ENCODE assay signal across 8 mouse cellular contexts in genomic region chr8:71495039-71495438, GRCm38 (mm10). TPM values are rescaled to one million over a fixed set of nuclear protein-coding genes. Genes with fewer than 3 reads are reported as not detected.
DNase-seq lines count a peak whose midpoint lies in the region; ATAC-seq and TF ChIP-seq lines count a peak whose summit lies in the region.

No protein-coding gene starts in this region.

- no peak for TF ChIP-seq POLR2A in ES-Bruce4 (IDR thresholded peaks at IDR 0.05; ENCODE audit: insufficient read depth, low read length)
- no peak for TF ChIP-seq POLR2A in lung, adult 2 months (IDR thresholded peaks at IDR 0.05; ENCODE audit: borderline replicate concordance, extremely low read depth, low read depth, low read length)

- H3K4me2 ChIP-seq in forebrain, embryonic 14.5 days (ENCODE audit: low read length): 0 out of 2 replicates have a peak overlapping the region, but pooled peaks have one; percentile 4

- H3K9me3 ChIP-seq in ES-Bruce4 (replicated peaks; ENCODE audit: control insufficient read depth, insufficient read depth, low read length, poor library complexity, severe bottlenecking): no peaks in the 10 kb centered on the region
- H3K9me3 ChIP-seq in forebrain, embryonic 14.5 days (replicated peaks; ENCODE audit: control insufficient read depth, low read length): no peaks in the 10 kb centered on the region

- H3K4me1 ChIP-seq in ES-Bruce4 (ENCODE audit: control insufficient read depth, insufficient read depth, low read length): peaks cover 10% of the 10 kb centered on the region
- H3K4me1 ChIP-seq in forebrain, embryonic 14.5 days (ENCODE audit: control insufficient read depth, insufficient read depth, low read length): no peaks in the 10 kb centered on the region
- peaks cover 31% of the 10 kb centered on the region for H3K4me1 ChIP-seq in lung, adult 2 months (ENCODE audit: control insufficient read depth, insufficient read depth, low read length)

- TF ChIP-seq EP300 in ES-Bruce4 (IDR thresholded peaks at IDR 0.05; ENCODE audit: insufficient read depth, low read depth, low read length): peak; percentile 17; the same call in 1 of the 2 replicates

- H3K27ac ChIP-seq in ES-Bruce4 (ENCODE audit: insufficient read depth, low read length): no peak overlapping the region
- H3K27ac ChIP-seq in forebrain, embryonic 14.5 days (ENCODE audit: low read depth, low read length): no peak overlapping the region

- WGBS in forebrain, embryonic 14.5 days: 26% methylated on average over 15 of the region's 16 CpGs
- WGBS in lung, adult 2 months: 6% methylated on average over 16 of the region's 16 CpGs

- peak overlapping the region; percentile 19; the same call in 1 of the 2 replicates for H3K9ac ChIP-seq in ES-Bruce4 (ENCODE audit: low read depth, poor library complexity, severe bottlenecking)
- no peak overlapping the region; the same call in 1 of the 2 replicates for H3K9ac ChIP-seq in forebrain, embryonic 14.5 days (ENCODE audit: low read length)

- H3K27me3 ChIP-seq in ES-Bruce4 (ENCODE audit: control insufficient read depth, insufficient read depth, low read length, poor library complexity, severe bottlenecking): no peaks in the 10 kb centered on the region
- no peaks in the 10 kb centered on the region for H3K27me3 ChIP-seq in forebrain, embryonic 14.5 days (replicated peaks; ENCODE audit: control insufficient read depth, insufficient read depth, low read length)

- peak; percentile 71 for ATAC-seq in forebrain, embryonic 14.5 days
- ATAC-seq in neutrophil, adult 5-6 weeks (ENCODE audit: extremely low read depth, insufficient number of reproducible peaks, low FRiP score, poor library complexity, severe bottlenecking): peak; percentile 79

- DNase-seq in cerebellum, adult 11-12 months: peak; percentile 80
- DNase-seq in forebrain, embryonic 14.5 days (ENCODE audit: low spot score): peak; percentile 88
- DNase-seq in heart, postnatal 14 days: peak; percentile 90 to 92
- DNase-seq in kidney, postnatal 4 days: peak; percentile 92 to 94
- peak; percentile 86 for DNase-seq in lung, adult 2 months
- peak; percentile 90 for DNase-seq in testis, postnatal 10 days (ENCODE audit: low spot score)

- peaks cover 31% of the 10 kb centered on the region for H3K36me3 ChIP-seq in ES-Bruce4 (ENCODE audit: control insufficient read depth, insufficient read depth, low read length, poor library complexity, severe bottlenecking)
- H3K36me3 ChIP-seq in forebrain, embryonic 14.5 days (ENCODE audit: control insufficient read depth, insufficient read depth, low read length): peaks cover 42% of the 10 kb centered on the region

- no peak overlapping the region for H3K4me3 ChIP-seq in ES-Bruce4 (ENCODE audit: low read depth, low read length)
- no peak overlapping the region for H3K4me3 ChIP-seq in forebrain, embryonic 14.5 days (ENCODE audit: low read depth, low read length)
- H3K4me3 ChIP-seq in lung, adult 2 months (replicated peaks; ENCODE audit: extremely low read depth, low read depth, low read length): no peak overlapping the region

- peak; percentile 76 for TF ChIP-seq CTCF in ES-Bruce4 (IDR thresholded peaks at IDR 0.05; ENCODE audit: low read depth, low read length)
- peak; percentile 73 for TF ChIP-seq CTCF in lung, adult 2 months (IDR thresholded peaks at IDR 0.05; ENCODE audit: insufficient read depth, low read length)

- intact Hi-C loops in heart, postnatal 14 days (cut with DNase I): loop anchor here (1.0 kb wide), 1 partner anchor 26 kb away; no protein-coding TSS in a partner anchor

RNA-seq across cellular contexts. Expression of gene Gtpbp3, which starts 7.1 kb away (rescaled TPM):
- polyA plus RNA-seq in ES-Bruce4 (2011; ENCODE audit: insufficient read depth, insufficient read length, low read depth, missing spikeins): 14.8 and 16.3 TPM in 2 replicates
- polyA plus RNA-seq in forebrain, embryonic 14.5 days (2014; fragmentation: Nextera tagmentation; extraction: Ambion mirVana): 2.2 and 3.8 TPM in 2 replicates
- 10 to 100 TPM; 16.4 to 18.7 TPM for total RNA-seq in heart, postnatal 14 days (2021)
- 26.0 and 30.4 TPM in 2 replicates for polyA plus RNA-seq in lung, adult 2 months (2012; rRNA removed)
- 15.2 and 19.7 TPM in 2 replicates for total RNA-seq in neutrophil, adult 5-6 weeks (2017)

RNA-seq across cellular contexts. Expression of gene Ano8, which starts 9.3 kb away (rescaled TPM):
- 7.0 and 7.1 TPM in 2 replicates for polyA plus RNA-seq in ES-Bruce4 (2011; ENCODE audit: insufficient read depth, insufficient read length, low read depth, missing spikeins)
- polyA plus RNA-seq in forebrain, embryonic 14.5 days (2014; fragmentation: Nextera tagmentation; extraction: Ambion mirVana): 5.4 and 6.3 TPM in 2 replicates
- 10 to 100 TPM; 16.6 to 18.4 TPM for total RNA-seq in heart, postnatal 14 days (2021)
- polyA plus RNA-seq in lung, adult 2 months (2012; rRNA removed): 25.5 and 30.6 TPM in 2 replicates
- 6.1 and 8.5 TPM in 2 replicates for total RNA-seq in neutrophil, adult 5-6 weeks (2017)

RNA-seq across cellular contexts. Expression of gene Plvap, which starts 16.5 kb away (rescaled TPM):
- 4.0 and 4.4 TPM in 2 replicates for polyA plus RNA-seq in ES-Bruce4 (2011; ENCODE audit: insufficient read depth, insufficient read length, low read depth, missing spikeins)
- polyA plus RNA-seq in forebrain, embryonic 14.5 days (2014; fragmentation: Nextera tagmentation; extraction: Ambion mirVana): 5.8 and 6.8 TPM in 2 replicates
- 10 to 100 TPM; 19.3 to 26.2 TPM for total RNA-seq in heart, postnatal 14 days (2021)
- 1,109 and 1,564 TPM in 2 replicates for polyA plus RNA-seq in lung, adult 2 months (2012; rRNA removed)
- not detected in 2 replicates for total RNA-seq in neutrophil, adult 5-6 weeks (2017)

RNA-seq across cellular contexts. Expression of gene Dda1, which starts 26.0 kb away (rescaled TPM):
- 37.5 and 38.2 TPM in 2 replicates for polyA plus RNA-seq in ES-Bruce4 (2011; ENCODE audit: insufficient read depth, insufficient read length, low read depth, missing spikeins)
- polyA plus RNA-seq in forebrain, embryonic 14.5 days (2014; fragmentation: Nextera tagmentation; extraction: Ambion mirVana): 207 and 225 TPM in 2 replicates
- total RNA-seq in heart, postnatal 14 days (2021): 10 to 100 TPM; 33.5 to 36.4 TPM
- 84.4 and 85.9 TPM in 2 replicates for polyA plus RNA-seq in lung, adult 2 months (2012; rRNA removed)
- total RNA-seq in neutrophil, adult 5-6 weeks (2017): 29.2 and 34.6 TPM in 2 replicates

RNA-seq across cellular contexts. Expression of gene Mrpl34, which starts 30.3 kb away (rescaled TPM):
- polyA plus RNA-seq in ES-Bruce4 (2011; ENCODE audit: insufficient read depth, insufficient read length, low read depth, missing spikeins): 68.1 and 77.0 TPM in 2 replicates
- 185 and 214 TPM in 2 replicates for polyA plus RNA-seq in forebrain, embryonic 14.5 days (2014; fragmentation: Nextera tagmentation; extraction: Ambion mirVana)
- 100 to 1,000 TPM; 111 to 124 TPM for total RNA-seq in heart, postnatal 14 days (2021)
- 59.4 and 72.5 TPM in 2 replicates for polyA plus RNA-seq in lung, adult 2 months (2012; rRNA removed)
- total RNA-seq in neutrophil, adult 5-6 weeks (2017): 18.0 and 19.5 TPM in 2 replicates

Comparison
In these comparisons a context has a peak if more than half of its experiments do, and no peak if none do; other contexts are left out.
1. RNA of gene Plvap, which starts 16.5 kb away (polyA plus RNA-seq): 1,109 to 1,564 TPM in lung, adult 2 months; 5.8 to 6.8 TPM in forebrain, embryonic 14.5 days and 4.0 to 4.4 TPM in ES-Bruce4; every median in the first group is over 100 times any median in the second.
2. Peak in every context shown above with its lines, with median percentiles within 50 percentile points of each other: DNase-seq.